Mouse (Mus musculus) induced T-regulatory cell, adult 2 months (primary cell): Measurements from ENCODE around the gene Esf1.
"Not testable (repeated sequence)": the region's sequence is repeated elsewhere in the genome, so short reads cannot be mapped to it uniquely, and the experiment has no call there.

Source experiments
- DNase-seq: peaks from one replicate; pipeline ENCODE4 v3.0.0-alpha.2; 2012; ENCODE audit warnings: low read depth

Esf1 gene

DNA sequence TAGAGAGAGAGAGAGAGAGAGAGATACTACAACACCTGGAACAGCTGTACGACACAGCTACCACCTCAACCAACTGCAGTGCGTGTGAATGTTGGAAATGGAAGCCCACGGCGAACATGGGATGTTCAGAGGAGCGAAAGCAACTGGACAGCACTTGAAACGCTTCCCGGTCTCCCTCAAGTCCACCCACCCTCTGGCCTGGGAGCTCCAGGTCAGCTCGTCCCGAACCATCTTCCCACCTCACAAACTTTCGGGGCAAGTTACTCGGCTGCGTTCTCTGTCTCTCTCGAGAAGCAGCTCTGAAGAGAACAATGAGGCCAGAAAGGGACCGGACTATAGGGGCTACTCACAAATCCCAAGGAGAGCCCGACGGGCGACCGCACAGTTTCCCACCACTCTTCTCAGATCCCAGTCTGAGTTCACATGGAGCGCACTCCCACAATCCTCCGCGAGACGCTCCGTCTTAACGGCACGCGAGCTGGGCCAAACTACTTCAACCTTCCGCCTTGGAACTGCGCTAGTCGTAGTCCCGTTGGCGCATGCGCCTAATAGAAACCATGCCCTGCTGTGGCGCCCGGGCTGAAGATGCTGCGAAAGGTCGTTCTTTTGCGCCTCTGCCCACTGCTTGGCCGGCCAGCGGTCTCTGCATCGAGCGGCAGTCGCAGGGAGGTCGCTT lies at the start of gene Esf1, which contains the start of gene Ndufaf5:
Esf1 (minus strand) TSS at position 438 of the 676 bp plus-strand sequence.
Ndufaf5 (plus strand) TSS at position 523 of the 676 bp plus-strand sequence.
- DNase-seq = peak; percentile 97

DNA sequence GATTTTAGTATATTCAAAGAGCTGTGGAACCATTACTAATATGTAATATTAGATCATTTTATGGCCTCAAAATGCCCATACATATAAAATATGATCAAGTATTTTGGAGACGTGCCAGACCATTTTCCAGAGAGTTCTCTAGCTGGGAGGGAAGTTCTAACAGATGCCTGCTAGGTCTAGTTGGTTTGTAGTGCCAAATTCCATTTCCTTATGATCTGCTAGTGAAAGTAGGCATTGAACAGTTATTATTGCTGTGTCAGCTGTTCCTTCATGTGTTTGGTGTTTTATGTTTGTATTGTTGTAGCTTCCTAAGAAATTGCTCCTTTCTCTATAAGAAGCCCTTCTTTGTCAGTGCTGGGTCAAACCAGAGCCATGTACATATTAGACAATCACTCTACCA lies 45.6 kb upstream of the Esf1 start:
- no peak for DNase-seq

DNA sequence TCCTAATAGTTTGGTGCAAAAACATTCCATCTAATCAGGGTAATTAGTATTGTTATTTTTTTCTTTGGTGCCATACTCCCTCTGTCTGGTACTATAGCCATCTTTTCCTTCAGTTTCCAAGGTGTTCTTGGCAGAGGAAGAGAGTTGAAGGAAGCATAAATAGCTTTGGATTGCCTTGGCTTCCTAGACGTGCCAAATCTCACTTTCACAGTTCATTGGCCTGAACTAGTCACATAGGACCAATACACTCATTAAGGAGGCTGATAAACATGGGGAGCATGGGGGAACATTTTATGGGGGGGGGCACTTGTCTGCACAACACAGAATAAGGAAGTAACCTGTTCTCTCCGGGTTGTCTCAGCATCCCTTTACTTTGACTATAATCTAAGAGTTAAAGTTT lies 45.1 kb upstream of the Esf1 start:
- no peak for DNase-seq

DNA sequence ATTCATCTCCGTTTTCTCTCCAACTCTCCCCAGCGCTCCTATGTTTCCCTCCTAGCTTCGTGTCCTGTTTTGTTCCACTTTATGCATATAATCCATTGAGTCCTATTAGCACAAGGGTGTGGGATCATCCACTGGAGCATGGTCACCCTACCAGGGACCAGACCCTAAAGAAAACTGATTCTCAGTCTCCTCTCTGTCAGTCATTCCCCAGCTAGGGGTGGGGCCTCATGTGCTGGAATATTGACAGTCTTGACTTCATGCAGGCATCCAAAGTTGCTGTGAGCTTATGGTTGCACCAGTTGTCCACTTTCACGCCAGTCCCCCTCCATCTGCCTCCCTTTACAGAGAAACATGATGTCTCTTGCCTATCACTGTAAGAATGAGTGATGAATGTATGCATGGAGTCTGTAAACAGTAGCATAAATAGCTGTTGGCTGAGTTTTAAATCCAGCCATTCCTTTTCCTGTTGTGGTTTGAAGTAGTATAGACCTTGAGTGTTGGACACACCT lies 44.2 kb upstream of the Esf1 start:
- no peak for DNase-seq

DNA sequence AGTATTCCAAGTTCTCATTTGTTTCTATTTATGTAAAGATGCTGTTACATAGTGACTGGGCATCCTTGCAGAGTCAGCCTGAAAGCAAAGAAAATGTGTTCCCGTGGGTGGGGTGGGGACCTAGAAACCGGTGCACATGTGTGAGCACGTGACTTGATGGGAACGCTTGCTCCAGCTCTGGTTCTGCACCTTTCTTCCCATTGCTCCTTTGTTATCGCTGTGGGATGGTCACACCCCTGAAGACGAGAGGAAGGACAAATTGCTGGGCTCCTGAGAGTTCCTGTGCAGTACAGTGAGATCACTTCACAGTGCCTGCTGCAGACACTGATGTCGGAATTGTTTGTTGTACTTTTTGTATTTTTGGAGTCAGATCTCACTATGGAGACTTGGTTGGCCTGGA lies 33.4 kb upstream of the Esf1 start:
- no peak for DNase-seq

DNA sequence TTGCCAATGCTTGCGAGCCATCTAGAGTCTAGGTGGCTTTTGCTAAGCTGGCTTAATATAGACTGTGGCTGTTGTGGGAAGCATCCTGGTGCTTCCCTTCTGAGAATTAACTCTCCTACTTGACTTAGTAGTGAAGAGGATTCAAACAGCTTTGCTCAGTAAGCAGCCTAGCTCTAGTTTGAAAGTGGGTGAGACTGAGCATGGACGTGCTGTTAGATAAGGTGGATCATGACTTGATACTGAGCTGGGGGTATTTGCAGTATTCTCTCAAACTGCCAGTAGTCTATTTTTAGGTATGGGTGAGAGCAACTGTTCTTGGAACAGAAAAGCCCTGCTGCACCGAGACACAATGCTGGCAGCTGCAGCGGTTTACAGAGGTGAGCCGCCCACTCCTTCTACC lies 32.2 kb upstream of the Esf1 start:
- no peak for DNase-seq

DNA sequence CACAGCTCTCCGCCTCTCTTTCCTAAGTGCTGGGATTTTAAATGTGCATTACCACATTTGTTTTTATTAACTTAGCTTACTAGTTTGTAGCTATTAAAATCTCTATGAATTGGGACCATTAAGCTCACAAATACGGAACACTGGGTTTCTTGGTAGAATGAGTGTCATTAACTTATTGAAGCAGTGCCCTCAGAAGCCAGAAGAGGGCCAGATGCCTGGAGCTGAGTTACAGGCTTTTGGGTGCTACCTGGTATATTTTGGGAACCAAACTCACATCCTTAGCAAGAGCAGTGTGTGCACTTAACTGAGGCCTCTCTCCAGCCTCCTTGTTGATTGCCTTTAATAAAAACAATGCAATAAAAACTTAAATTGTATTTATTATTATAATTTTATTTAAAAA lies 30.3 kb upstream of the Esf1 start:
- DNase-seq = no peak

DNA sequence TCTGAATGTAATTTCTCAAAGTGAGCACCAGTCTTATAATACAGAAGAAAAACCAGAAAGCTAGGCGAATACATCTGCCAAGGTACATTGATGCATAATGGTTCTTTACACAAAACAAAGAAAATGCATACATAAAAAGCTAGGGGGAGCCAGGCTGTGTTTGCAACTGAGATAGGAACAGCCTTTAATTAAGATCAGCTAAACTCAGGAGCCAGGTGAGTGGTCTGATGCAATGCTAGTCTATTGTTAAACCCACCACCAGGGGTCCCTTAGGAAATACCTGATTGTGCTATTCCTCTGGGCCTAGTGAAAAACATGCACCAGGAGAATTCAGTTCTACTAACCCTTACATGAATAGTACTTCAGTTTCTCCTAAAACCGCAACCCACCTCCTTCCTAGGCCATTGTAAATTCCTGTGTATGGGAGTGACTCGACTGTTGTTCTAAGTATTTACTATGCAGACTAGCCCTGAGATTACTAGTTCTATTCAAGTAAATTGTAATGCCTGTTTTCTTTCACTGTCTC lies 15.4 kb upstream of the Esf1 start:
- DNase-seq = not testable (repeated sequence)

DNA sequence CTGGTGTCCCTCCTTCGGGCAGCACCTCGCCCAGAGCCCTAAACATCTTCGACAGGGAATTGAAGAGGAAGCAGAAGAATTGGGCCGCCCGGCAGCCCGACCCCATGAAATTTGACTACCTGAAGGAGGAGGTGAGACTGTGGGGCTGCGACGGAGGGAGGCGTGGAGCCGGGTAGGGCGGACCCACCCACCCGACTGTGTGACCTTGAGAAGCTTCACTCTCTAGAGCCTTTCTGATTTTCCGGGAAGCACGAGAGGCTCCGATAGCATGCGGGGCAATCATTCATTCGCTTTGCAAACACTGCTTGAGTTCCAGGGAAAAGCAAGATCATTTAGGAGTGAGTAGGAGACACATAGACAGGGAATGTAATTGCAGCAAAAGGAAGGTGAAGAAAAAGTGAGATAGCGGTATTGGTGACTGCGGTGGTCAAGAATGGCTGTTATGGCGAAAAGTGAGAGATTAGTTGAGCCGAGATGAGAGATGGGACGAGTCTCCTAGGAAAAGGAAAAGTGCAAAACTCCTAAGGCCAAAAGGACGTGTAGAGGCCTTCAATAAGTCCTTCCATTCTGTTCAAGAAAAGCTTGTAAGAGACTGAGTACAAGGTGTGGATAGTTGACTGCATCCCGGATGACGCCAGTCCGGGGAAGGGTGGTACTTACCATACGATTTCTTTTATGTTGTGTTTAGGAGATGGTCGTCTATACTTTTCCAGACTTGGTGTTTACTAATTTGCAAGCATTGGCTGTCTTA lies 614 bp upstream of the Esf1 start:
- DNase-seq = no peak

DNA sequence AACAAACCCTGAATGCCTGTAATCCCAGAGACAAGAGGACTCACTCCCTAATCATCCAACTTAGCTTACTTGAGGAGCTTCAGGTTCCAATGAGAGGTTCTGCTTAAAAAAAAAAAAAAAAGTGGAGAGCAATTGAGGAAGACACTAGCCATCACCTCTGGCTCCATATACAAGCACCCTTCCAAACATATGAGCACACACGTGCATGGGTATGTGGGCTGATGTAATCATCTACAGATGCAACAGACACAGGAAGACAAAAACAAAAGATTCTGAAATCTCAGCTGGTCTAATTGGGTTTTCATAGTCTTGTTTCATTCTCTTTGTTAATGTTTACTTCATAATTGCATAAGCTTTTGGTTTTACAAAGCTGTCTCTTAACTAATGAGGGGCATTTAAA lies 1.3 kb downstream of the Esf1 start:
- DNase-seq = peak; percentile 5

DNA sequence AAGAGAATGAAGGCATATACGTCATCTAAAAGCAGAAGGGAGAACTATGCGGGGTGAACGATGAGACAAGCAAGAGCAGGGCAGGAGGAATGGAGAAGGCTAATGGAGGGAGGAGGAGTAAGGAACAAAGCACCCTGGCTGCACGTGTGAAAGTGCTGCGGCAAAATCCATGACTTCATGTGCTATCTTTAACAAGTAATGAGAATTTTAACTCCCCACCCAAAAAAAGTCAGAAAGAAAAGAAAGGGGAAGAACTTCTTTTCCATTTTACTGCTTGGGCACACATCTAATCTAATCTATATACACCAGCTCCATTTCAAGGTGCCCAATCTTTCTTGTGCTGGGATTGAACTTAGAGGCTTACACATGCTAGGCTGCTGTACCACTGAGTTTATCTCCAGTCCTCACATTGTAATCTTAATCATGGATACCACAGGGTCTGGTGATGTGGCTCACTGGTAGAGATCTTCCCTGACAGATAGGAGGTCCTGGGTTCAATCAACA lies 7.0 kb downstream of the Esf1 start:
- no peak for DNase-seq

DNA sequence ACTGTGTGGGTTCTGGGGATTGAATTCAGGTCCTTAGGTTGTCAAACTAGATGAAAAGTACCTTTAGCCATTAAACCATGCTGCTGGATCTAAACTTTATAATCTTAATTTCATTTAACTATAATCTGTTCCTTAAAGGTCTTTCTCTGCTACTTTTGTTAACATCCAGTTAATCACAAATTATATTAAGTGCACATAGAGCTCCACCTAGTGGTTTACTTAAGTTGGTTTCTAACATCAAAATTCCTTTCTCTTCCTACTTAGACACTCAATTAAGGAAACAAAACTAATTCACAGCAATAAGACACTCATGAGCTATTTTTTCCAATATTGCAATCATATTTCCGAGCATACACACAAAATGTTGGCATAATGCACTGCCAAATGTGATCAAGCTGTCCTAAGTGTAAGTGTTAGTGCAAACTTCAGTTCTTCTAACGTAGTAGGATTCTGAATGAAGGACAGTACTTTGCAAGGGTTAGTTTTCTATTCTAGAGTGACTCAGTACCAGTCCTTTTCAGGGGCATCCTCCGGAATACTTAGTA lies 11.1 kb downstream of the Esf1 start:
- peak; percentile 75 for DNase-seq

DNA sequence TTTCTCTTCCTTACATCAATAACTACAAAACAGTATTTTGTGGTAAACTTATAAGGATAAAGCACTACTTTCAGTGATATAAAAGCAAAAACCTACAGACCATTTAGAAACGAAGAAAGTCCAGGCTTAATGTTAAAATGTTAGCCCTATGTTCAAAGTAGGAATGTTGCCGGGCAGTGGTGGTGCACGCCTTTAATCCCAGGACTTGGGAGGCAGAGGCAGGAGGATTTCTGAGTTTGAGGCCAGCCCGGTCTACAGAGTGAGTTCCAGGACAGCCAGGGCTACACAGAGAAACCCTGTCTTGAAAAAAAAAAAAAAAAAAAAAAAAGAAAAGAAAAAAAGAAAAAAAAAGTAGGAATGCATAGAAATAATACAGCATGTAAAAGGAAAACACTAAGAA lies 18.6 kb downstream of the Esf1 start, which contains the start of gene Gm17374:
Gm17374 (plus strand) TSS at position 301 of the 400 bp plus-strand sequence.
- DNase-seq = not testable (repeated sequence)

DNA sequence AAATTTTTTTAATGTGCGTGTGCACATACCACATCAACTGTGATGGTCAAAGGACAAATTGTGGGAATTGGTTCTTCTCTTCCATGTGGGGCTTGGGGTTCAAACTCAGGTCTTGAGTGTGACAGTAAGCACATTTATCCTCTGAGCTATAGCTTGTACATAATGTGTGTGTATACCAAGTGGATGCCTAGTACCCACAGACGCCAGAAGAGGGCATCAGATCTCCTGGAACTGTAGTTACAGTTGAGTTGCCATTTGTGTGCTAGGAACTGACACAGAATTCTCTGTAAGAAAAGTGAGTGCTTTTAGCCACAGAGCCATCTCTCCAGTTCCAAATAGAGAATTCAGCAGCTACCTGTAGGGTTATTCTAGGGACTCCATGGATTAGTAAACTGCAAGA lies 44.8 kb downstream of the Esf1 start:
- peak; percentile 16 for DNase-seq

DNA sequence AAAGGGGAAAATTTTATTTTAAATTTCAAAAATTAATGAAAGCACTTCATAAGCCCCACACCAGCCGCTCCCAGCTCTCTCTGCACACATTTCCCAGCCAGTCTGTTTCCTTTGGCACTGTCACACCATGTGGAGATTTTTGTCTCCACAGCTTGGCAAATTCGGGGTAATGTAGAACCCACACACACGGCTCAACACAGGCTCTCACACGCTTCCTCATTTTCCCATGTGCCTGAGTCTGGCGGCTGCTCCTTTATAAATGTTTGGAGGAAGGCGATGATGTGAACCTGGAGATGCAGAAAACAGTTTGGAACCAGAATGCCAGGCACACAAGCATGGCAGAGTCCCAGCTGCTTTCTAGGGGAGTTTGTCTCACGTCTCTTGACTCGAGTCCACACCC lies 56.5 kb downstream of the Esf1 start:
- DNase-seq = no peak

DNA sequence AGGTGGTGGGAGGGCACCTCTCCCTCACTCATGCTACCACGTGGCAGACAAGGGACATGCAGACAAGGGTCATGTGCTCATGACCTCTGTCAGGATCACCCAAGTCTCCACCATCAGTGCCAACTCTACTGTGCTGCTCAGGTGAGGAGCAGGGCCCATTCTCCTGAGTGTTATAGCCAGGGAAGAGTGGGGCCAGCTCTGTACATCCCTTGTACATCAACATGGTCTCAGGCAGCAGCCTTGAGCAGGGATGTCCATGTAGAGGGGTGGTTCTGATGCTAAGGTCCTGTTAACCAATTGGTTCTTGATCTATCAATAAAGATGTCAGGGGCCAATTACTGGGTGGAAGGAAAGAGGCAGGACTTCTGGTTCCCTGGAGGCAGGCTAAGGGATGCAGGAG lies 61.4 kb downstream of the Esf1 start:
- no peak for DNase-seq

DNA sequence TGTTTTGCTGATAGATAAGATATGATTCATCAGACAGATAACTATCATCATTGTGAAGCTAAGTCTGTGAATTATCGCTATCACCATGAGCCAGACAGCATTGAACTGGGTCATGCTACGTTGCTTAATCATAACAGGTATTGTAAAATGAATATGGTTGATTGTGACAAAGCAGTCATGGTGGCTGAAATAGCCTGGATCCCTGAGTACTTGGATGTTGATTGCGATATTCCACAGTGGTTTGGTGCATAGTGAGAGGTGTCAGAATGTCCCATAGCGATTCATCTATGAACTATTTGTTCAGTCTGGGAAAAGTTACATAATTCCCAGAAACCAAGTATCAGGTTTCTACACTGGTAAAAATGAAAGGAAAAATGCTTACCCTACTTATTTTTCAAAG lies 62.7 kb downstream of the Esf1 start:
- no peak for DNase-seq

DNA sequence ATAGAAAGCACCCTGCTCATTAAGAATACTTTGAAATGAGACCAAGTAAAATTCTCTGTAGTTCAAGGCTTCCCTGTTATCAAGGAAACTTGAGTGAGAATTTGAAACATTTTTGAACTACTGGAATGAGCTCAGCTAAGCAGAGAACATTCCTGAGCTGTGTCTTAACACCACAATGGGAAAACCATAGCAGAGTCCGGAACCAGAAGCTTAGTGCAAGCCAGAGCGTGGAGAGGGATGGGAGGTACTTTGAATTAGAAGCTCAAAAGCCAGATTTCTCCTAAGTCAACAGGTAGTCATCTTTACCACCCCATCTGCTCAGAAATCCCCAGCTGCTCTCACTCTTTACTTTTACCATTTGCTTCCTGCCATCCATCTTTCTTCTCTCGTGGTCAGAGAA lies 65.4 kb downstream of the Esf1 start:
- no peak for DNase-seq

DNA sequence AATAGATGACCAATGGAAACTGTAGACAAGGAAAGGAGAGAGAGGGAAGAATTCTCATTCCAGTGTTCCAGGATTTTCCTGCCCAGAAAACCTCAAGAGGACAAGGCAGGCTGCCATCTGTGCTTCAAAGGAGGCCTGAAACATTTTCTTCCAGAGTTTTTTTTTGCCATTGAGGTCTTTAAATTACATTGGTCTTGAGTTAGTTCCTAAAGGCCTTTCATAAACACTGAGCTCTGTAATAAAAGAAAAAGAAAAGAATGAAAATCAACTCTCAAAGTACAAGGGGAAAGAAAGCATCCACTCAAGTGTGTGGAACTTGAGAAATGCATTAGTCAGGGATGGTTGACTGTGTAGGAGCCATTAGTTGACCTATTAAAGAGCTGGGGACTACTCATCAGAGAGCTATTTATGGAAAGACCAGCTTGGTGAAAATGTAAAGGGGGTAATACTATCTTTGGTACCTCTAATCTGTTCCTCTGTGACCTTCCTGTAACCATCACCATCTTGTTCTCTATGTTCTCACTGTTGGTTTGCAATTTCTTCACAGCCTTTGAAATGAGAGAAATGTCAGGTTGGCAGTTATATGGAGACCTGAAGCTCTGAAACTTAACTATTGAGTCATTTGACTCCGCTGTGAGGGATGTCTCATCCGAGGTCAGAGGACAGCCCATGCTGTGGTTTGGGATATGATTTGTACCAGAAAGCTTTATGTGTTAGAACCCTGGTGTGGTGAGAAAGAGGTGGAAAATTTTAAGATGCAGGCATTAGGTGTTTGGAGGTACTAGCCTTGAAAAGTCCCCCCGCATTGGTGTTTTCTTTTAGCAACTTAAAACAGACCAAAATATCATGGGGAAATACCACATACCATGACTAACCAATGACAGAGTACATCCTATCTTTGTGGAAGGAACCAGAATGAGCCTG lies 69.6 kb downstream of the Esf1 start:
- DNase-seq = peak; percentile 7

DNA sequence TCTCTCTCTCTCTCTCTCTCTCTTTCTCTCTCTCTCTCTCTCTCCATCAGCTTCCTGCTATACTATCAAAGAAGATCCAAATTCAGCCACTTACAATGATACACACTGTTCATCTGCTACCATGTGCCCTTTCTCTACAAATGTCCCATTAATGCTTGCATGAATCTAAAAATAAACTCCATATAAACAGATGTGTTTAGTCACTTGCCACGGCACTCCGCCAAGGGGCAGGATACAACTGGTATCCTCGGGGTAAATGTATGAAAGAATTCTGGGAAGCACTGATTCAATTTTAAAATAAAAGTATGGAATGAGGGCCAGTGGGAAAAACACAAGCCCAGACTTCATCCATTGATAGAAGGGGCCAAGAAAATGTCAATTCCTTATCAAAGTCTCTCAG lies 70.4 kb downstream of the Esf1 start:
- DNase-seq = no peak

DNA sequence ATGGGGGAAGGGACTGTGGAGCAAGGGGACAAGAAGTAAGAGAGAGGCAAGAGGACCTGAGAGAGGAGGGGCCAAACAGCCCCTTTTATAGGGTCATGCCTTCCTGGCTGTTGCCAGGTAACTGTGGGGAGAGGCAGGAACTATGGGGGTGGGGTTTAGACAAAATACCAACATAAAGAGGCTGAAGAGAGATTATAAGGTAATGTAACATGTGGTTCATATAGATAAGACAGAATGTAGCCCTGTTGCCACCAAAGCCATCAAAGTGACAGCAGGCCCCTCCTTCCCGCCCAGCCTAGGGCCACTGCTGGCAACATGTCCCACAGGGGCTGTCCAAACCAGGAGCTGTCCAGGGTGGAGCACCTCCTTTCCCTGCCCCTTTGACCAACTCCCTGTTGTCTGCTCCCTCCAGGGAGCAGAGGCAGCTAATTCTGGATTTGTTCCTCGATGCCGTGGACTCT lies 73.2 kb downstream of the Esf1 start:
- DNase-seq = no peak
